Mouse (Mus musculus) stomach, postnatal 0 days (tissue): ENCODE measurements at regions not wholly inside any gene's neighbourhood (a gene's known extent, or its start where the extent isn't known, plus 50 kb on each side); places are given as distances from the start of the nearest gene placed in this dataset.

Experiments used
- CTCF ChIP-seq: IDR thresholded peaks from 2 replicates; pipeline ENCODE4 v1.5.1; 2016; ENCODE audit warnings: antibody characterized with exemption, low read depth, mild to moderate bottlenecking, moderate library complexity
- EP300 ChIP-seq: optimal IDR thresholded peaks from 2 replicates; pipeline ENCODE3; 2016; ENCODE audit warnings: antibody characterized with exemption

DNA sequence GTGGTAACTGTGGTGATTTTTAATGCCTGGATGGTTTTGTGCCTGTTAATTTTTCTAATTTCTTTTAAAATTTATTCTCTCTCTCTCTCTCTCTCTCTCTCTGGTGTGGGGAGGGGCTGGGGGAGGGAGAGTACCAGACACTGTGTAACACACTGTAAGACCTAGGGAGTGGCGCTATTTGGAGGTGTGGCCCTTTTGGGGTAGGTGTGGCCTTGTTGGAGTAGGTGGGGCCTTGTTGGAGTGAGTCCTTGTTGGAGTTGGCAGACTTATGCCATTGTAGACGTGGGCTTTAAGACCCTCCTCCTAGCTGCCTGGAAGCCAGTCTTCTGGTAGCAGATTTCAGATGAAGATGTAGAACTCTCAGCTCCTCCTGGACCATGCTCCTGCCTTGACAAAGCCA lies 107.4 kb upstream of the Lhx5 start:
- no peak for TF ChIP-seq CTCF
- no peak for TF ChIP-seq EP300
